Mouse (Mus musculus) embryonic stem cell, embryonic (primary cell): ENCODE data around the gene Mfap1b.

Experiments
- CTCF ChIA-PET, 4 experiments: fragments of 300-600 bp in 2 of 4; fragments of 350-600 bp in 2 of 4; sonication (Branson Sonifier 250); formaldehyde crosslinking; loops; one replicate each; lab custom pipeline; 2022; ENCODE audit warnings: inconsistent platforms in 2 of 4; lab: Charles Lee
- POLR2A ChIA-PET, 4 experiments: fragments of 300-600 bp in 2 of 4; fragments of 350-600 bp in 2 of 4; sonication (Branson Sonifier 250); formaldehyde crosslinking; loops; one replicate each; lab custom pipeline; 2022; ENCODE audit warnings: antibody characterized with exemption in 4 of 4, inconsistent platforms in 1 of 4; lab: Charles Lee

Gene Mfap1b

GRCm38 (mm10) chr2:121449545-121450011 lies 24.3 kb downstream of the Mfap1b start:
- POLR2A ChIA-PET: interaction anchor here (0.7 to 4.2 kb wide), 64 partner anchors 8 to 669 kb away, joined by 3 to 90 read pairs (median 6); partner anchors contain the start of genes Mfap1b (in 4 of the 4), Catsper2 (in 3 of the 4), Pdia3 (in 3 of the 4) and Adal (in 2 of the 4)
- CTCF ChIA-PET: interaction anchor here in 2 of 4 experiments (1.0 to 1.5 kb wide), 4 partner anchors 15 to 53 kb away, joined by 4 to 5 read pairs (median 4); partner anchors contain the start of genes Catsper2 (in 1 of the 2), Mfap1b (in 1 of the 2) and Pdia3 (in 1 of the 2)

GRCm38 (mm10) chr2:121448739-121449535 lies 24.9 kb downstream of the Mfap1b start, which contains the start of gene Serf2:
Serf2 (plus strand) TSS chr2:121449195.
- POLR2A ChIA-PET: interaction anchor here (0.6 to 4.2 kb wide), 88 partner anchors 8 to 678 kb away, joined by 3 to 90 read pairs (median 6); partner anchors contain the start of genes Mfap1b (in 4 of the 4), Adal (in 3 of the 4), Catsper2 (in 3 of the 4) and Lcmt2 (in 3 of the 4)
- CTCF ChIA-PET: interaction anchor here (0.5 to 1.5 kb wide), 15 partner anchors 8 to 543 kb away, joined by 3 to 9 read pairs (median 4); partner anchors contain the start of genes Catsper2 (in 2 of the 4), Pdia3 (in 2 of the 4), Adal (in 1 of the 4) and Lcmt2 (in 1 of the 4)

GRCm38 (mm10) chr2:121448136-121448535 lies 25.7 kb downstream of the Mfap1b start:
- ChIA-PET POLR2A (interaction anchor here (0.6 to 4.2 kb wide), 61 partner anchors 8 to 678 kb away, joined by 3 to 90 read pairs (median 8); partner anchors contain the start of genes Catsper2 (in 3 of the 4), Pdia3 (in 3 of the 4), Adal (in 2 of the 4) and Lcmt2 (in 2 of the 4)), CTCF (interaction anchor here (0.6 to 1.5 kb wide), 11 partner anchors 8 to 544 kb away, joined by 3 to 9 read pairs (median 4); partner anchors contain the start of genes Catsper2 (in 2 of the 4), Pdia3 (in 2 of the 4), Adal (in 1 of the 4) and Lcmt2 (in 1 of the 4))

- ChIA-PET CTCF (no interaction called here), POLR2A (interaction anchor here in 1 of 4 experiments (2.5 kb wide), 1 partner anchor 10 kb away, joined by 26 read pairs; the partner anchor contains the start of gene Serinc4)
These were observed 26.9 kb downstream of the Mfap1b start for GRCm38 (mm10) chr2:121447006-121447405.

GRCm38 (mm10) chr2:121446506-121446905 lies 27.4 kb downstream of the Mfap1b start:
- ChIA-PET POLR2A (interaction anchor here in 1 of 4 experiments (1.2 kb wide), 1 partner anchor 63 kb away, joined by 3 read pairs; no protein-coding TSS in a partner anchor), CTCF (no interaction called here)

GRCm38 (mm10) chr2:121445117-121445516 lies 28.8 kb downstream of the Mfap1b start:
- CTCF ChIA-PET: interaction anchor here (0.5 to 0.8 kb wide), 6 partner anchors 10 to 722 kb away, joined by 3 to 4 read pairs (median 3); no protein-coding TSS in a partner anchor
- POLR2A ChIA-PET: interaction anchor here in 3 of 4 experiments (0.7 to 2.3 kb wide), 20 partner anchors 7 to 422 kb away, joined by 3 to 10 read pairs (median 4); partner anchors contain the start of genes Catsper2 (in 3 of the 3), Pdia3 (in 3 of the 3), Mfap1b (in 2 of the 3) and Serinc4 (in 2 of the 3)

GRCm38 (mm10) chr2:121444178-121444577 lies 29.7 kb downstream of the Mfap1b start, which contains the start of gene Ell3:
Ell3 (minus strand) TSS chr2:121444278.
- ChIA-PET CTCF (interaction anchor here in 1 of 4 experiments (0.9 kb wide), 1 partner anchor 9 kb away, joined by 3 read pairs; no protein-coding TSS in a partner anchor), POLR2A (interaction anchor here in 3 of 4 experiments (0.5 to 2.8 kb wide), 12 partner anchors 9 to 31 kb away, joined by 3 to 12 read pairs (median 5); partner anchors contain the start of genes Catsper2 (in 2 of the 3), Pdia3 (in 2 of the 3), Serinc4 (in 2 of the 3) and Hypk (in 1 of the 3))

- ChIA-PET POLR2A (interaction anchor here in 3 of 4 experiments (0.6 to 3.4 kb wide), 21 partner anchors 8 to 513 kb away, joined by 3 to 23 read pairs (median 4); partner anchors contain the start of genes Hypk (in 3 of the 3), Catsper2 (in 2 of the 3), Mfap1b (in 2 of the 3) and Pdia3 (in 2 of the 3)), CTCF (interaction anchor here in 3 of 4 experiments (0.5 to 1.0 kb wide), 3 partner anchors 30 to 265 kb away, joined by 4 to 5 read pairs (median 4); partner anchors contain the start of genes Catsper2 (in 1 of the 3) and Pdia3 (in 1 of the 3))
These were observed 30.9 kb downstream of the Mfap1b start for GRCm38 (mm10) chr2:121443068-121443349.

- ChIA-PET CTCF (interaction anchor here in 3 of 4 experiments (0.5 to 1.4 kb wide), 6 partner anchors 15 to 266 kb away, joined by 3 to 7 read pairs (median 4); partner anchors contain the start of genes Catsper2 (in 1 of the 3) and Pdia3 (in 1 of the 3)), POLR2A (interaction anchor here in 3 of 4 experiments (0.8 to 5.9 kb wide), 32 partner anchors 8 to 513 kb away, joined by 3 to 26 read pairs (median 4); partner anchors contain the start of genes Catsper2 (in 3 of the 3), Hypk (in 3 of the 3), Pdia3 (in 3 of the 3) and Mfap1b (in 2 of the 3))
These were observed 31.4 kb downstream of the Mfap1b start for GRCm38 (mm10) chr2:121442259-121443067.

GRCm38 (mm10) chr2:121441800-121442199 lies 32.1 kb downstream of the Mfap1b start:
- POLR2A ChIA-PET: interaction anchor here in 3 of 4 experiments (0.7 to 5.9 kb wide), 22 partner anchors 9 to 72 kb away, joined by 3 to 26 read pairs (median 4); partner anchors contain the start of genes Catsper2 (in 3 of the 3), Pdia3 (in 3 of the 3), Hypk (in 2 of the 3) and Serinc4 (in 2 of the 3)
- CTCF ChIA-PET: interaction anchor here in 2 of 4 experiments (0.5 to 1.4 kb wide), 4 partner anchors 15 to 631 kb away, joined by 3 to 7 read pairs (median 4); partner anchors contain the start of genes Catsper2 (in 1 of the 2) and Pdia3 (in 1 of the 2)

GRCm38 (mm10) chr2:121440834-121441605 lies 32.8 kb downstream of the Mfap1b start:
- POLR2A ChIA-PET: interaction anchor here in 3 of 4 experiments (0.5 to 5.9 kb wide), 22 partner anchors 8 to 143 kb away, joined by 3 to 26 read pairs (median 7); partner anchors contain the start of genes Catsper2 (in 2 of the 3), Hypk (in 2 of the 3), Pdia3 (in 2 of the 3) and Serf2 (in 2 of the 3)
- CTCF ChIA-PET: interaction anchor here in 2 of 4 experiments (0.5 to 1.4 kb wide), 5 partner anchors 14 to 632 kb away, joined by 3 to 7 read pairs (median 3); no protein-coding TSS in a partner anchor

- ChIA-PET POLR2A (interaction anchor here (0.8 to 5.9 kb wide), 12 partner anchors 8 to 33 kb away, joined by 3 to 26 read pairs (median 11); partner anchors contain the start of genes Serf2 (in 3 of the 4), Catsper2 (in 2 of the 4), Pdia3 (in 2 of the 4) and Serinc4 (in 1 of the 4)), CTCF (no interaction called here)
These were observed 34.1 kb downstream of the Mfap1b start for GRCm38 (mm10) chr2:121439746-121440145.

- ChIA-PET CTCF (interaction anchor here (0.5 to 1.5 kb wide), 16 partner anchors 10 to 372 kb away, joined by 3 to 6 read pairs (median 3); partner anchors contain the start of genes Catsper2 (in 2 of the 4), Pdia3 (in 2 of the 4), Serf2 (in 2 of the 4) and Ell3 (in 1 of the 4)), POLR2A (interaction anchor here in 3 of 4 experiments (0.5 to 4.4 kb wide), 25 partner anchors 8 to 826 kb away, joined by 3 to 48 read pairs (median 4); partner anchors contain the start of genes Catsper2 (in 3 of the 3), Pdia3 (in 3 of the 3), Serf2 (in 3 of the 3) and Hypk (in 2 of the 3))
These were observed 39.0 kb downstream of the Mfap1b start for GRCm38 (mm10) chr2:121434854-121435253.

- CTCF ChIA-PET: no interaction called here
- POLR2A ChIA-PET: interaction anchor here in 1 of 4 experiments (1.0 to 3.3 kb wide), 3 partner anchors 13 to 86 kb away, joined by 3 to 19 read pairs (median 11); partner anchors contain the start of gene Serf2
These were observed 48.0 kb downstream of the Mfap1b start for GRCm38 (mm10) chr2:121425890-121426289.
